Mouse (Mus musculus): ENCODE measurements at regions not wholly inside any gene's neighbourhood (a gene's known extent, or its start where the extent isn't known, plus 50 kb on each side); places are given as distances from the start of the nearest gene placed in this dataset.
A peak's percentile ranks its signal among the peaks of the same experiment; 100 is the strongest.

DNA sequence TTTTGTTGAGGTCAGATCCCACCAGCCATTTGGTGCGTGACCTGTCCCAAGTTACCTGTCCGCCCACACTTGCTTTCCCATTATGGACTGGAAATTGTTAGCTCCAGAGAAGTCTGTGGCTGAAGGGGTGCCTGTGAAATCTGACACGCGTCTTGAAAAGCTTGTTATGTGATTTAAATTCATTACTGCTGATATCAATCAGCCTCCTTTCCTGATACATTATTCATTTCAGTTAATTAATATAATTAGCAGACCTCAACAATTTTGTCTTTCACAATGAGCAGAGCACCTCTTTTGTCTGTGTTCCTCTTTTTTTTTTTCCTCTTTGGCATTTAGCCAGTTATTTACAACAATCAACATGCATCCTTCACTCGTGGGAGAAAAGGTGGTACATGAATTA is 58.6 kb upstream of the Grip1 start:
- intact Hi-C loops (cut with DNase I; ENCODE audit: low total_unique reads), result no loop called here
- no peak for DNase-seq

DNA sequence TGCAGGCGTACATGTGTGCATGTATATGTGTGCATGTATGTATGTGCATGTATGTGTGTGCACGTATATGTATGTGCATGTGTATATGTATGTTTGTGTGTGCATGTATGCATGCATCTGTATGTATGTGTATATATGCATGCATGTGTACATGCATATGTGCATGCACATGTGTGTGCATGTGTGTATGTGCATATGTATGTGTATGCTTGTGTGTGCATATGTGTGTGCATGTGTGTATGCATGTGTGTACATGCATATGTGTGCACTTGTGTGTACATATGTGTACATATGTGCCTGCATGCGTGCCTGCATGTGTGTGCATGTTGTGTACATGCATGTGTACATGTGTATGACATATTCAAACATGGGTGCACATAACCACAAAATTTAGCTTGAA is 65.7 kb upstream of the Grip1 start:
- no peak for DNase-seq
- intact Hi-C loops (cut with DNase I; ENCODE audit: low total_unique reads), result no loop called here

DNA sequence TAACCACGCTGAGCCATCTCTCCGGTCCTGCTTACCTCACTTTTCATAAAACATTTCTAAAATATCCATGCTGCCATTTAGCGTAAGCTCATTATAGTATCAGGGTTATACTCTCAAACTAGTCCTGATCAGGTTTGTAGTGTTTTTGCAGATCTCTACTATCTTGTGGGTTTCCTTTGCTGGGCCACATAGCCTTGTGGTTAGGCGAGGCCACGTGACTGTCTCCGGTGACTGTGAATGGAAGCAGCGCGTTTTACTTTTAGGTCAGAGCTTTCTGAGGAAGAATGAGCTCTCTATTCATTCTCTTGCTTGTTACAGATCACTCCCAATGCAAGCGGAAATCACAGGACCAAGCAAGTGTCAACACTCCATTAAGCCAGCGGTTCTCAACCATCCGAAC is 71.4 kb upstream of the Grip1 start:
- no peak for DNase-seq
- intact Hi-C loops (cut with DNase I; ENCODE audit: low total_unique reads), result no loop called here

DNA sequence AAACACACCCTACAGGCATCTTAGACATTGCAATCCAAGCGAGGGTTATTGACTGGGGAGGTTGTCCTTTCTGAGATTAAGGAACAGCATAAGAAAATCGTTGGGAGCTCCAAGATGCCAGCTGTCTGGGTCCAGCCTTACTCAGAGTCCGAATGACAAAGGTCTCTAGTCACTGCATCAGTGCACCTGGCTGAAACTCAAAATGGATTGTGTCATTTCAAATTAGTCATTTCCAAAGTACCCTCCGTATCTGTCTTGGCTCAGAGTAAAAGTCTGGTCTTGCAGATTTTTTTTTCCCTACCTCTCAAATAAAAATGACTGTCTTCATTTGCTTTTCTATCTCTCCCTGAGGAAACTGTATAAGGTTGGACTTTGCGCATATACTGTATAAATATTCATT is 85.1 kb upstream of the Grip1 start:
- intact Hi-C loops (cut with DNase I; ENCODE audit: low total_unique reads), result no loop called here
- no peak for DNase-seq

DNA sequence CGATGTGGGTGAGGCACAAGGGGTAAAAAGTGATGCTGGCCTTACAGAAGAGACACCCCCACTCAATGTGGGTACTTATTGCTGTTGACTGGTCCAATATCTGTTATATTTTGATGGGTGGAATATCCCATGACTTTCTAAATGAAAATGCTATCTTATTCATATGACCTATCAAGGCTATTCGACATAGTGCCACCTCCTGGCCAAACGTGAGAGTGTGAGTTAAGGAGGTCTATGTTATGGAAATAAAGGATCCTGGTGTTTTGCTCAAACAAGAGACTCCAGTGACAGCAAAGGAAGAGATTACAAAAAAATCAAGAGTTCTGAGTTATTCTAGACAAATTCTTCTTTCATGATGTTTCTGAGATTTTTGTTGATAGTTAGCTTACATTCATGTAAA is 90.0 kb upstream of the Grip1 start:
- intact Hi-C loops (cut with DNase I; ENCODE audit: low total_unique reads), result no loop called here
- DNase-seq, result peak; percentile 22

DNA sequence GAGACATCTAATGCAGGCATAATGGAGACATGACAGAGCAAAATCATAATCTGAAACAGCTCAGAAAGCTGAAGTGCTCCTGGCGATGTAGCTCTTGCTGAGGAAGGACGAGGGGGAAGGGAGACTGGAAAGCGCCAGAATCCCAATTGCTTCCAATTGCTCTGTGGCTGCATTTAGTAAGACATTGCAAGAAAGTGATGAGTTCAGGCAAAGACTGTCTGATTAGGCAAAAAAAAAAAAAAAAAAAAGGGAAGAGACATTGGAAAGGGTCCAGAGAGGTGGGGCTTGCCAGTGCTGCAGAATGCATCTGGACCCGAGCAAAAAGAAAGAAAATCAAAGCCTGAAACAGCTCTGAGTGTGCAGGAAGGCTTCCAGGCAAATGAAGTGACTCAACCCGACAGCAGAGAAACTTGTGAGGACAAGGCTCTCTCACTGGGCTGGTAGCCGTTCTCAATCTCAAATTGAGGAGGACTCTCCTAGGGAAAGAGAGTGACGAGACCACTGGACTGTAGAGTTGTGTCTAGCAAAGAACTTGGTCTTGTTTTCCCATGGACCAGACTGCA is 94.8 kb upstream of the Grip1 start:
- no peak for DNase-seq
- intact Hi-C loops (cut with DNase I; ENCODE audit: low total_unique reads), result no loop called here

DNA sequence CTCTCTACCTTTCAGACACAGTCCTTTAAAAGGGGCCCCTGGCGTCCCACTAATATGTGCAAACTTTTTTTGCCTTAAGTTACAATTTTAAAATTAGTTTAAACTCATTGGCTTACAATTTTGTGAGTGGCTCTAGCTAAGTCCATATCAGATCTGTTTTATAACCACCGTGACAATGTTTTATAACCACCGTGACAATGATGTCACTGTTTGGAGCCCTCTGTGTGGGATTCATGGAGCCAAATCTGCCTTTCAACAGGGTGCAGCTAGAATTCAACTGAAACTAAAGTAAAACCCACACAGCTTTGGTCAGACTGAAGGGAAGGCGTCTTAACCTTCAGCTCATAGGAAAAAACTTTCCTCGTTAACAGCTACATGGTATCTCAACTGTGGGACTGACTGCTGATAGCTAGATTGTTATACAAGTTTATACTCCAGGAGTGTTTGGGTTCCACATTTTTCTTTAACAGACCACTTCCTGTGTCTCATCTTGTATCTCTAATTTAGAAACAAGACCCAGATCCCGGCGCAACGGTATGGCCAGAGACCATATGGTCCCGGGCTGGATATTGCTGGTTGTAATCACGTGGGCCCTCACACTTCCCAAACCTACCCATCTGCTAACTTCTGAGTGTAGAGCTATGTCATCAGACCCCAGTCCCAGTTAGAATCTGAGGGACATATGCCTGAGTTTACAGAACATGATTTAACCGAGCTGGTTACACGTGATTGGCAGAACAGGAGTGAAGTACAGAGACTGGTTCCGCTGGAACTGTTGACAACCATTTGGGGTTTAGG is 102.7 kb upstream of the Cand1 start:
- intact Hi-C loops (cut with DNase I; ENCODE audit: low total_unique reads), result no loop called here
- DNase-seq, result no peak

DNA sequence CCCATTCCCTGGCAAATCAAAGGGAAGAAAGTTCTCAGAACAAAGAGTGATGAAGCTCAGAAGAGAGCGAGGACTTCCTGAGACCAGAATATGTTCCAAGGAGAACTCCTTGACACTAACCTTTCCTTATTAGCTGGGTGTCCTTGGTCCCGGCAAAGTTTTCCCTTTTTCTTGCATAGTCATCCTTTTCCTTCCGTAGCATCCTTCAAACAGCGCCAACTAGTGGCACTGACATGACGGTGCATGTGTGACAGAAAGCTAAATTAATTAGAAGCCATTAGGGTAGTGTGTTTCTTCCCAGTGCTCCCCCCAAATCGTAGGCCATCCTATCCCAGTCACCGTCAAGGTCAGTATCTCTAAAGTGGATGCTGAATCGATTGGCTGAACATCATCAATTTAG is 100.5 kb upstream of the Cand1 start:
- intact Hi-C loops (cut with DNase I; ENCODE audit: low total_unique reads), result no loop called here
- no peak for DNase-seq

DNA sequence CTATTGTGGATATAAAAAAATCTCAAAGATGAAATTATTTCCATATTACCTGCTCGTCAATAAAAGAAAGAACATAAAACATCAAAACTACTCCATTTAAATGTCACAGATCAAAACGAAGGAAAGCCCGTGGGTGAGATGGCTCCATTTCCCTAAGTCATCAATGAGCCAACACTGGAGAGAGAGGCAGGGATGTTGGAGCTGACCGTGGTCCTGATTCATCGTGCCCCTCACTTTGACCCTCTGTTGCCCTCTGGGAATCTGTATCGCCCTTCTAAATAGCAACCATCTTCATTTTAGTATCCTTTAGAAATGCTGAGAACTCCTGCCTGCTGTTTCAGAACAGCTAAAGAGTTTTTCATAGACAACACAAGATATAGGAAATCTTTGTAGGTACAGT is 87.1 kb upstream of the Cand1 start:
- DNase-seq, result no peak
- intact Hi-C loops (cut with DNase I; ENCODE audit: low total_unique reads), result no loop called here

DNA sequence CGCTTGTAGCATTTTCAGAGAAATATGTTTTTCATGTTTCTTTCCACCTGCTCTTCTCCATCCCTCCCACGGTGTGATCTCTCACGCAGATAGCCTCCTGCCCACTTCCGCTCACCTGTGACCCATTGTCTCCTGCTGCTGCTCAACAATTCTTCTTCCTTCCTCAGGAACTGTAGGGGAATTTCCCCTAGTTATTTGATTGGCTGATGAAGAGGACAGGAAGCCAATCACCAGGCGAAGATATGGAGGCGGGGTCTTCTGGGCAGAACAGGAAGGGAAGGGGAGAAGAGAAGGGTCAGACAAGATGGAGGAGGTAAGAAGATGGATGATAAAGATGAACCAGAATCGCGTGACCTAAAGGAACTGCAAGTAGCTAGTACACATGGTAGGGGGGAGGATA is 80.1 kb upstream of the Cand1 start:
- DNase-seq, result no peak
- intact Hi-C loops (cut with DNase I; ENCODE audit: low total_unique reads), result no loop called here

DNA sequence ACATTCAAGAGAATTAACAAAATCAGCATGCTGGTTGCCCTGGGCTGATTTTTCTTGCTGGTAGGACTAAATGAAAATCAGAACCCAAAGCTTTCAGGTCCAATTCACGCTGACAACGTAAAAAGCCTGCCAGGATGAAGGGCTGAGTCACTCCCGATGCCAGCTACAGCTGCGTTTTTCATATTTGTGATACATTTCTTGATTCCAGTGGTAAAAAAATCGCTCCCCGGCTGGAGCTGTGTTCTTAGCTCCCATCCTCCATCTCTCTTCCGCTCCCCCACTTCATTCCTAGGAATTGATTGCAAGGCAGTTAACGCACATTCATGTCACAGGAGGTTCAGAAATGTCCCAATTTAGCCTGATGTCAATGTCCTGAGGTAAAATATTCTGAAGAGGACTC is 78.6 kb upstream of the Cand1 start:
- no peak for DNase-seq

DNA sequence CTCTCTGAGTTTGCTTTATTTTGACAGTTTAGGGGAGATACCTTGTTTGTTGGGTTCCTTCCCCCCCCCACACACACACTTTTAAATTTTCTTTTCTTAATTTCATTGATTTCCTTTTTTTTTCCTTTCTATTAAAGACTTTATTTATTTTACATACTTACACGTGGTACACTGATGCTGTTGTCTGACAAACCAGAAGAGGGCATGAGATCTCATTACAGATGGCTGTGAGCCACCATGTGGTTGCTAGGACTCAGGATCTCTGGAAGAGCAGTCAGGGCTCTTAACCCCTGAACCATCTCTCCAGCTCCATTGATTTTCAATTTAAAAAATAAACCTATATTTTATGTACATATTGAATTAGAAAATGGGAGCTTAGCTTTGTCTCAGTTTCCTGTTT is 71.7 kb upstream of the Cand1 start:
- DNase-seq, result no peak
- intact Hi-C loops (cut with DNase I; ENCODE audit: low total_unique reads), result no loop called here

More for the DNA sequence above, 78.6 kb upstream of the Cand1 start:
- intact Hi-C loops (cut with DNase I; ENCODE audit: low total_unique reads), result no loop called here

DNA sequence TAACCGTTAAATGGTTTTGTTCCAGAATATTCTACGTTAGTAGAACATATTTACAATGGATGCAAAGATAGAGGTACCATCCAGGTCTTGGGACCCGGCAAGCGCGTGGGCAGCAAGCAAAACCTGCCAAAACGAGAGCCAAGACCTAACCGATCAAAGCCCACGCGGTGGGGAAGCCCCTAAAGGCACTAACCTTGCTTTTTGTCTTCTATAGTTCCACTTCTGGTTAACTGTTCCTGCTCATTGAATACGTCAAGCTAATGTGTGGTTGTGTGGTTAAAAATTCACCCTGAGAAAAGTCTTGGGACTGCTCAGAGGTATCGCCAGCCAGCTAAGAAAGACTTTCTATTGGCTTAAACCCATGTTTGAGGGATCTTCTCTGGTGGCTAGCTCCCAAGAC is 55.9 kb upstream of the Cand1 start:
- no peak for DNase-seq
- intact Hi-C loops (cut with DNase I; ENCODE audit: low total_unique reads), result no loop called here

DNA sequence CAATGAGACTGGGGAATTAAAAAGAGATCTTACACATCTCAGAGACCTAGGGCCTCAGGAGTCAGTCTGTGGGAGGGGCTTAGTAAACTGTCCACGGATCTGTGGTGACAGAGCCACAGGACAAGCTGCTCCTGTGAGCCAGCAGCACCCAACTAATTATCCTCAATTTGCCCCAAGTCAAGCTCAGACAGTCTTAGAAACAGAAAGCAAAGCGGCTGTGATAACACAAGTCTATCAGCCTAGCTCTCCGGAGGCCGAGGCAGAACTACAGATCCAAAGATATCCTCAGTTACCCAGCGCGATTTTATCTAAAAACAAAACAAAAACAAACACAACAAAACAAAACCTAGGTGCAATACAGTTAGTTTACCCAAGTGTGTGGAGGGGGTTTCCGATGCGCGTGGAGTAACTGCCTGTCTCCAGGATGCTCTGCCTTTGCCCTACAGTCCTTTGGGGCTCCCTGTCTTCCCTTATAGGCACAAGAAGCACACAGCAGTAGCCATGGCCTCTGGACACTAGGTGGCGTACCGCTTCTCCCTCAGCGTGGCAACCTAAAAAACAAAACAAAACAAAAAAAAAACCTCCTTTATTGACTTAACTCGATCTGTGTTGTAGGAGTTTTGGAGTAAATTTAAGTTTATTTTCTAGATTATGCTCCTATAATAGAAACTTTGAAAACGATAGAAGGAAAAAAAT is 54.7 kb upstream of the Cand1 start:
- intact Hi-C loops (cut with DNase I; ENCODE audit: low total_unique reads), result no loop called here
- DNase-seq, result peak; percentile 17

DNA sequence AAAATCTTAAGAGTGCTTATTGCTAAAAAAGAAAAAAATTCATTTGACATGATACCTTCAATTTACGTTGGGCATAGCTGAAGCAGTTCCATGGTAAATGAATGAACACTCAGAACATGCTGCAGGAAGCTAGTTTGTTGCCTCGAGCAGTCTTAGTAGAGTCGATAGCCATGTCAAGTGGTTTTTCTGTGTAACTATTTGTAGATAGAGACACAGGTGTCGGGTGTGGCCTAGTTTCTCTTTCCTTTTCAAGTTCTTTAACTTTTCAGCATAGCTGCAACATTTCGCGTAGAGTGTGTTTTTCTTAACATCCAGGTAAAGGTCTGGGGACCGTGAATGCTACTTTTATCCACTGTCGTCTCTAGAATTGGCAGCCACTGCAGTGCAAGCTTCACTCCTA is 53.5 kb upstream of the Cand1 start:
- no peak for DNase-seq
- intact Hi-C loops (cut with DNase I; ENCODE audit: low total_unique reads), result no loop called here

All from gastrocnemius, postnatal 14 days (tissue).